Mouse (Mus musculus) Patski (cell line): Measurements from ENCODE around the gene Tgfbi. TPM values are rescaled to one million over a fixed set of nuclear protein-coding genes. Genes with fewer than 3 reads are reported as not detected.

ENCODE experiments used
- ATAC-seq: fragments of 100-300 bp; one replicate; pipeline ENCODE4 v1.8.0; 2021
- CTCF ChIA-PET: fragments of 350-600 bp; sonication (Branson Sonifier 250); formaldehyde crosslinking; loops from one replicate; lab custom pipeline; 2022; ENCODE audit warnings: inconsistent platforms; lab: Charles Lee
- POLR2A ChIA-PET: fragments of 350-600 bp; sonication (Branson Sonifier 250); formaldehyde crosslinking; loops from one replicate; lab custom pipeline; 2022; ENCODE audit warnings: antibody characterized with exemption, inconsistent platforms; lab: Charles Lee
- DNase-seq: peaks from one replicate; pipeline ENCODE4 v3.0.0-alpha.2; 2011; ENCODE audit warnings: low read depth, low spot score
- H3K27me3 ChIP-seq: fragments of 371-371 bp; one replicate; pipeline ENCODE4 v1.5.1; 2021
- CTCF ChIP-seq: fragments of 100-300 bp; IDR thresholded peaks from one replicate; pipeline ENCODE4 v1.5.1; 2021
- in situ Hi-C: fragments of 300-500 bp; cut with MboI; formaldehyde crosslinking; loops from 3 replicates; pipeline ENCODE4 v1.11.1; 2018; ENCODE audit warnings: low pct_unique_long_range_greater_than_20kb, mixed read lengths
- polyA plus RNA-seq: library from polyadenylated mRNA; unstranded; gene quantifications from one replicate; pipeline ENCODE4 v1.2.3, GENCODE M21; 2021

Tgfbi gene
- polyA plus RNA-seq, 1 experiment from 2014 or later: 0.04 TPM

DNA sequence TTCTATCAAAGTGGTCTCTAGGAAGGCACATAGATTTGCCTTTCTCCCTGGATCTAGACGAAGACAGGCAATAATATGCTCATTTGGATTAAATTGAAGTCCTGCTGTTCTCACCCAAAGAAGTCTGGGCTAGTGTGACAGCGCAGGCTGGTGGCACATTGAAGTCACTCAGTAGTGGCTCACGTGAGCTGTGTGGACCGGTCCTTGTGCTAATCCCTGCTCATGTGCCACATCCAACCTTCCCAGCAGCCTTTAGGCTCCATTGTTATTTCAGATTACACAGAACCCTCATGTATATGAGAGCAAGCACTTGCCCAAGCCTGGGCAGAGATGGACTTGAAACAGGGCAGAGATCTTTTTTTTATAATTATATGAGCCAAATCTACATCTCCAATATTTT lies 12.0 kb upstream of the Tgfbi start:
- DNase-seq (no peak), ATAC-seq (no peak)
- in situ Hi-C loops: no loop called here
- no peak for TF ChIP-seq CTCF
- ChIA-PET CTCF (no interaction called here), POLR2A (no interaction called here)
- no peaks in the 10 kb centered on the region for H3K27me3 ChIP-seq

DNA sequence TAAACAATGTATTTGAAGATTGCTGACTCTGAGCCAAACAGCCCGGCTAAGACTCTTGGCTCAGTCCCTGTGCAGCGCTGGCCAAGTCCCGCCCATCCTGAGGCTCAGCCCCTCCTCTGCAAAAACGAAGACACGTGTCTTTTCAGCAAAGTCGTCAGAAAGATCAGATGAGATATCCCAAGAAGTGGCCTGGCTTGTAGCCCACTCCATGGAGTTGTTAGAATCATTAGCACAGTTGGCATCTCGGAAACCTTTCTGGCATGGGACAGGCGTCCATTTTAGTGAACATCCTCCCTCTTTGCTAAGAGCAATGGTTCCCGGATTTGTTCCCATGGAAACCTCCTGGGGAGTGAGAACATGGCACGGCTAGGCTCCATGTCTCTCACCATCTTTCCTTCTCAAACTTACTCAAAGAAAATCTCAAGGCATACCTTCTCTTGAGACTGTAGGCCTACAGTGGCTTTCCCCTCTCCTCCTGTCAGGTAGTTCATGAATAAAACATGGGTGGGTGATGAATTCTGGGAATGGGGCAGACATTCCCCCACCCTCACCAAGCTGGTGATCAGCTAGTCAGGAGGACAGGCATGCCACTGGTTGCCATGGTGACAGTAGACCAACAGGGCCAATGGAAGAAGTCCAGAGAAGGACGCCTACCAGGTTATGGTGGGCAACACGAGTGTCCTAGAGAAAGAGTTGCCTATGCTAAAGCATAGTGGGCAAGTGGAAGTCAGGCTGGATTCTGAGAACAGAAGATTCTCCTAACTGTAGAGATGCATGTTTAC lies 11.3 kb upstream of the Tgfbi start:
- POLR2A ChIA-PET: no interaction called here

DNA sequence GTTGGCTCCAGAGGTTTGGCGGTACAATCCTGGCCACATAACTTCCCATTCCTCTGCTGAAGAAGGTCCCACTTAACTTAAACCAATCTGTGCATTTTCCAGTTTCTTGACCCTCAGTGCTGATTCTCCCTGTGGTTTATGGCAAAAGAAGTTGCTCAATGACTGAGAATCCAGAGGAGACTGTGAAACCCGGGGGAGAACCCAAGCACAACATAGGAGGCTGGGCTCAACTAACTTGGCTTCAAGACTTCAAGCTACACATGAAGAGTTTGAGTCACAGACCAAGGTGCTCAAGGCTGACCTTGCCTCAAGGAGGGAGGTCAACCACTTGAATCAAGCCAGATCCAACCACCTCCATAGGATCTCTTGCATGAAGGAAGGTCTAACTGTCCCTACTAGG lies 9.8 kb upstream of the Tgfbi start:
- in situ Hi-C loops: no loop called here
- POLR2A ChIA-PET: no interaction called here

More for the DNA sequence above, 11.3 kb upstream of the Tgfbi start:
- H3K27me3 ChIP-seq: no peaks in the 10 kb centered on the region
- CTCF ChIA-PET: no interaction called here
- in situ Hi-C loops: no loop called here
- ATAC-seq (no peak), DNase-seq (no peak)
- TF ChIP-seq CTCF: no peak

DNA sequence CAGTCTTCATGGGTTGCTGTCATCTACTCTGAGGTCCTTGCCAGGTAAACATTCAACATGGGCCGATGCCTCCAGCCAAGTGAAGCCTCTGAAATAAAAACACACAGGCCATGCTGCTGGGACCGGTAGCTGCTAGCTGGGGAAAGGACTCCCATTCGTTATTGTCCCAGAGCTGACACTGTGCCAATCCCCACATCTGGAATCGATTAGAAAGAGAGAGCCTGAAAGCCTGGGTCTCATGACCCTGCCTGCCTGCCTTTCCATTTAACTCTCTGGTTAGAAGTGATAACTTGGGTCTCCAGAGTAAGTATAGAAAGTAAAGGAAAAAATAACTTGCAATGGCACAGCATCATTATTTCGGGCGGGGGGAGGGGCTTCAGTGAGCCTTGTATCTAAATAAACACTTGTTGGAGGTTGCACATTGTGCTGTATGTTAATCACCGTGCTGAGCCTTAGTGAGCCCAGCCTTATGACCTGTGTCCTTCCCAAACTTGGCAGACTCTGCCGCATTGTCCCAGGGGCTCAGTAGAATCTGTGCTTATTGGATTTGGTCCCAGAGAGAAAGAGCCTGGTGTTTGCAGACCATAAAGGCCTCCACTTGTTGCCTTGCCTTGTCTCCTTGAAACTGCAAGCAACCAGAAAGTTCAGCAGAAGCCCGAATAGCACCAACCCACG lies 9.0 kb upstream of the Tgfbi start:
- no peak for ATAC-seq

More for the DNA sequence above, 9.8 kb upstream of the Tgfbi start:
- CTCF ChIA-PET: interaction anchor here (0.6 kb wide), 1 partner anchor 10 kb away, joined by 3 read pairs; no protein-coding TSS in a partner anchor
- no peak for TF ChIP-seq CTCF
- no peaks in the 10 kb centered on the region for H3K27me3 ChIP-seq
- ATAC-seq (no peak), DNase-seq (no peak)

DNA sequence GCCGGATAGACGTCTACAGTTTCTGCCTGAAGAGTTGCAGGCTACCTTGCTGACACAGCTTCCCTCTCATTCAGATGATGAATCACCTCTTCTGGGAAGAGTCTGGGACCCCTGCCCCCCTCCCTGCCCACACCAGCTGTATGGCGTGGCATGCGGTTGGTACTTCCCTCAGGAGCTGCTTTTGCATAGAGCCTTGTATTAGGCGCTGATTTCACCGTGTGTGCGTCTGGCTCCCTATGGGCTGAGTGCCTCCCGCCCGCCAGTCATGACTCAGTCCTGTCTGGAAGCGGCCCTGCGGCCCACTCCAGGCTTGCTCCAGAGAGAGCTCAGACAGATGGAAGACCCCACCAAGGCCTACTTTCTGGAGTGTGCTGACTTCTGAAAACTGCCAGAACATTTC lies 8.1 kb upstream of the Tgfbi start:
- in situ Hi-C loops: no loop called here
- no peak for TF ChIP-seq CTCF
- ATAC-seq: peak; percentile 96
- CTCF ChIA-PET: interaction anchor here (0.8 kb wide), 1 partner anchor 12 kb away, joined by 3 read pairs; no protein-coding TSS in a partner anchor
- POLR2A ChIA-PET: no interaction called here
- H3K27me3 ChIP-seq: no peaks in the 10 kb centered on the region
- DNase-seq: no peak

More for the DNA sequence above, 9.0 kb upstream of the Tgfbi start:
- no peak for DNase-seq
- no peaks in the 10 kb centered on the region for H3K27me3 ChIP-seq
- in situ Hi-C loops: no loop called here
- ChIA-PET POLR2A (no interaction called here), CTCF (no interaction called here)
- TF ChIP-seq CTCF: no peak

DNA sequence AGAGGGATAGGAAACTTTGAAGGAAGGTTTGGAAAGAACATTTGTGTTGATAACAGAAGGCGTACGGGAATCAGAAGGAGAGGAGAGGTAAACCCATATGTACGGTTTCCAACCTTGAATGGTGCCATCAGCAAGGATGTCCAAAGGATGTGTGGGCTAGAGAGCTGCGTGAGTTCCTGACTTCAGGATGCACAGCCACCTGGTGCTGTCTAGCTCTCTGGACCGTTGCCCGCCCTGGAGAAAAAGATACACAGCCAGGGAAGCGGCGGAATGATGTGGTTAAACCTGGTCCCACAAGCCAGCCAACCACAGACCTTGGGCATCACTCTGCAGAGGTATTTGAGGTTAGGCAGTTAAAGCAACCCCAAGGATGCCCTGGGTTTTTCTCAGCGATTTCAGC lies 3.8 kb upstream of the Tgfbi start:
- in situ Hi-C loops: no loop called here
- TF ChIP-seq CTCF: no peak
- ChIA-PET POLR2A (interaction anchor here (0.6 kb wide), 1 partner anchor 86 kb away, joined by 3 read pairs; no protein-coding TSS in a partner anchor), CTCF (interaction anchor here (1.9 kb wide), 1 partner anchor 36 kb away, joined by 5 read pairs; no protein-coding TSS in a partner anchor)
- H3K27me3 ChIP-seq: no peaks in the 10 kb centered on the region
- no peak for ATAC-seq
- DNase-seq: no peak

DNA sequence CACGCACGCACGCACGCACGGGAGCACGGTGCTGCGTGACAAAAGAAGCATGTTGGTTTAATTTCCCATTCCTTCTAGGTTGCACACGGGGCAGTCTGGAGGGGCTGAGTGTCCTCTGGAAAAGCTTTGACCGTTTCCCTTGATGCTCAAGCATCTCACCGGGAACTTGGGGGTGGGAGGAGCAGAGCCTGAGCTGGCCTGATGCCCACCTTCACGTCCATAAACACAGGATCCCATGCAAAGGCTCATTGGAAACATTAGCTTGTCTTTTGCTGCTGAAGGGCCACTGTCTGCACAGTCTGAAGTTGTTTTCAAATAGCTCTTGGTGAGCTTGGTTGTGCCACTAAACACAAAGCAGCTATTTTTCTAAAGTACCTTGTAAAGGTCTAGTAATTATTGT lies 2.6 kb upstream of the Tgfbi start:
- no peaks in the 10 kb centered on the region for H3K27me3 ChIP-seq
- TF ChIP-seq CTCF: no peak
- in situ Hi-C loops: no loop called here
- no peak for ATAC-seq
- DNase-seq: no peak
- ChIA-PET CTCF (interaction anchor here (1.9 kb wide), 1 partner anchor 35 kb away, joined by 5 read pairs; no protein-coding TSS in a partner anchor), POLR2A (interaction anchor here (0.8 kb wide), 1 partner anchor 16 kb away, joined by 3 read pairs; no protein-coding TSS in a partner anchor)

DNA sequence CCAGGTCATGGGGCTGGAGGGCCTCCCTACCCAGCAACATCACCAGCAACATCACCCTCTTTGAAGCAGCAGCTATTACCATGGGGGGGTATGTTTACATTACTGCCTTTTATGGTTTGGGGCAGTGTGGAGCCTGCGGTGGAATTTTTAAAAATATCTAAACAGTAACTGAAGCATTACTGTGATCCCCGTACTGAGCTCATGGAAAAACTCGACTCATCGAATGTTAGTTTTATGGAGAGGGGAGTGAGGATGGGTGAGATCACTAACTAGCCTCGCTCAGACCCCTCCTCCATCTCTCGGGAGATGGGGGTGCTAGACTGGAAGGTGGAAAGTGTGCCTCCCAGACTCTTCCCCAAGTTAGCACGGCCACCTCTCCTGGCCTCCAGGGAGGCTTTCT lies 2.1 kb upstream of the Tgfbi start:
- ATAC-seq: peak; percentile 28
- no peak for TF ChIP-seq CTCF
- in situ Hi-C loops: no loop called here
- POLR2A ChIA-PET: no interaction called here
- DNase-seq: no peak
- CTCF ChIA-PET: interaction anchor here (1.9 kb wide), 1 partner anchor 34 kb away, joined by 5 read pairs; no protein-coding TSS in a partner anchor
- H3K27me3 ChIP-seq: no peaks in the 10 kb centered on the region

DNA sequence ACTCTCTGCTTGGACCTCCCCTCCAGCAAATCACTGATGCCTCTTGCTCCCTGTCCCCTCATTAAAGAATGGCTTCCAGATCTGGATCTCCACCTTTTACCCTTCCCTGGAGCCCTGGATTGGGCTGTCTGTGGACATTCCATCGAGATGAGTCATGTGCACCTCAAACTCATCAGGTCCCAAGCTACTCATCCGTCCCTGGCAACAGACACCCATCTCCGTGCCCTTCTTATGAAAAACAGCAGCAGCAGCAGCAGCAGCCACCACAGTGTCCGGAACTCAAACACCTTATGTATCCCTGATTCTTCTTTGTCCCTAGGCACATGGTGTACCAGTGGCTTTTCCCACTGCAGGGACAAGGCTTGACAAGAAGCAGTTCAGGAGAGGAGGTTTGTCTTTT lies 1.5 kb upstream of the Tgfbi start:
- ATAC-seq (peak; percentile 32), DNase-seq (no peak)
- H3K27me3 ChIP-seq: no peaks in the 10 kb centered on the region
- TF ChIP-seq CTCF: no peak
- CTCF ChIA-PET: interaction anchor here (1.1 to 1.3 kb wide), 2 partner anchors 33 to 51 kb away, joined by 3 read pairs; no protein-coding TSS in a partner anchor
- in situ Hi-C loops: no loop called here
- POLR2A ChIA-PET: no interaction called here

DNA sequence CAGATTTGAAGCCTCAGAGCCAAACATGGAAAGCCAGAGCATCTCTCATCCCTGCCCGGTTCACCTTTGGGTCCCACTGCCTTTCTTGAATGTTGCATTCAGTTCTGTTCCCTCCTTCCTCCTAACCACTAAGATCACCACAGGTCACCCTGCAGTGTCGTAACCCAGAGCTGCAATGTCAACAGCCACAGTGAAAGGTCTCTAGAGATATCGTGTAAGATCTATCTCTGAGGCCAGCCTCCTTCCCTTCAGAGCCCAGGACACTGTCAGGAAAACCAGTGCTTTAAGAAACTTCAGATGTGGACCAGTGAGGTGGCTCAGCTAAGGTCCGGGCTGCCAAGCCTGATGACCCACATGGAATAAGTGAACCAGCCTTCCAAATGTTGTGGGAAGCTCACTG lies 1.8 kb downstream of the Tgfbi start:
- no peak for DNase-seq
- no peak for ATAC-seq
- in situ Hi-C loops: no loop called here
- TF ChIP-seq CTCF: no peak
- no peaks in the 10 kb centered on the region for H3K27me3 ChIP-seq
- ChIA-PET CTCF (no interaction called here), POLR2A (no interaction called here)
